Mouse (Mus musculus) heart, embryonic 13.5 days (tissue): Measurements from ENCODE around the gene Dars2. TPM values are rescaled to one million over a fixed set of nuclear protein-coding genes. Genes with fewer than 3 reads are reported as not detected.

Source experiments
- ATAC-seq: fragments of 200-750 bp; cut with Nextera tagmentation; 2 replicates; pipeline ENCODE4 v1.8.0; 2017; ENCODE audit warnings: moderate TSS enrichment; ENCODE audit not compliant: insufficient number of reproducible peaks, low FRiP score, low TSS enrichment; ENCODE audit errors: extremely low read depth
- H3K27ac ChIP-seq: fragments of 300-500 bp; sonication (generic); replicated peaks from 2 replicates; pipeline ENCODE4 v1.5.1; 2015; ENCODE audit warnings: moderate library complexity, mild to moderate bottlenecking, inconsistent platforms
- H3K27me3 ChIP-seq: fragments of 300-500 bp; sonication (generic); replicated peaks from 2 replicates; pipeline ENCODE4 v1.6.1; 2015; ENCODE audit warnings: mild to moderate bottlenecking, inconsistent platforms
- H3K36me3 ChIP-seq: fragments of 300-500 bp; sonication (generic); 2 replicates; pipeline ENCODE4 v1.6.1; 2015; ENCODE audit warnings: mild to moderate bottlenecking, inconsistent platforms
- H3K4me1 ChIP-seq: fragments of 300-500 bp; sonication (generic); 2 replicates; pipeline ENCODE4 v1.6.1; 2015; ENCODE audit warnings: inconsistent platforms
- H3K4me2 ChIP-seq: fragments of 300-500 bp; sonication (generic); 2 replicates; pipeline ENCODE4 v1.6.1; 2015; ENCODE audit warnings: inconsistent platforms, mild to moderate bottlenecking, moderate library complexity
- H3K4me3 ChIP-seq: fragments of 300-500 bp; sonication (generic); 2 replicates; pipeline ENCODE4 v1.5.1; 2015; ENCODE audit warnings: moderate library complexity, mild to moderate bottlenecking, inconsistent platforms
- H3K9ac ChIP-seq: fragments of 300-500 bp; sonication (generic); 2 replicates; pipeline ENCODE4 v1.6.1; 2015; ENCODE audit warnings: inconsistent platforms, mild to moderate bottlenecking, moderate library complexity
- H3K9me3 ChIP-seq: fragments of 300-500 bp; sonication (generic); 2 replicates; pipeline ENCODE4 v1.6.1; 2016; ENCODE audit warnings: inconsistent platforms
- WGBS: fragments of 180-500 bp; shearing (Covaris S2); methylation state at CpG from one replicate; pipeline ENCODE4 v1.1.7; 2015; ENCODE audit warnings: mixed read lengths; 5-methylcytosine and 5-hydroxymethylcytosine counted together
- polyA plus RNA-seq: library from polyadenylated mRNA; unstranded; fragments of >200 nt; fragmentation: Nextera tagmentation; extraction: Ambion mirVana; gene quantifications from 2 replicates; pipeline ENCODE4 v1.2.1, GENCODE M21; 2015

The Dars2 gene
- polyA plus RNA-seq, result 29.3 and 31.0 TPM in 2 replicates

- under 1% methylated on average over 57 of the region's 57 CpGs for WGBS
- peak within 1 kb of the TSS; percentile 93 for H3K4me2 ChIP-seq
- no peaks in the 10 kb centered on the region for H3K9me3 ChIP-seq
- peak within 1 kb of the TSS; percentile 73 for H3K27ac ChIP-seq
- H3K36me3 ChIP-seq, result peaks cover 7% of the 10 kb centered on the region
- no peaks in the 10 kb centered on the region for H3K27me3 ChIP-seq
- ATAC-seq, result peak; percentile 91
- peak within 1 kb of the TSS; percentile 93 for H3K9ac ChIP-seq
- H3K4me3 ChIP-seq, result peak within 1 kb of the TSS; percentile 90
- peaks cover 37% of the 10 kb centered on the region for H3K4me1 ChIP-seq
Observed at GRCm38 (mm10) chr1:161070352-161071271, at the start of gene Dars2, which contains the start of gene Cenpl. TSS of gene Dars2 (minus strand) at chr1:161070658. TSS of gene Cenpl (plus strand) at chr1:161070713.

DNA sequence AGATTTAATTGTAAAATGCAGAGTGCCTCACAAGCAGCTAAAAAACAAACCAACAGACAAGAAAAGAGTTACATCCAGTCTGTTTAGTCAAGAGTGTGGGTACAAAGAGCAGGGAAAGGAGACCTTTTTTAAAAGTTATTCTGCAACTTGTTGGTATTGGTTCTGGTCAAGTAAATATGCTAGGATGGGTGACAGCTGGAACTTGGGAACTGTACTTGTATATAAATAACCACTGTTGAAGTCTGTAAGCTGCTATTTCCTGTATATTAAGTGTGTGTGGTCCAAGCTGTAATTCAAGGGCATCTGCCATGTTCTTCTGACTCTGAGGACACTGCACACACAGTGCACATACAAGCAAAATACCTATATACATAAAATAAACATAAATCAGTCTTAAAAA, 44.1 kb upstream of the Dars2 start:
- H3K4me1 ChIP-seq, result 0 out of 2 replicates have a peak, but pooled peaks cover 3% of the 10 kb centered on the region
- H3K27ac ChIP-seq, result no peak overlapping the region
- H3K27me3 ChIP-seq, result no peaks in the 10 kb centered on the region
- no peak overlapping the region for H3K9ac ChIP-seq
- H3K9me3 ChIP-seq, result no peaks in the 10 kb centered on the region
- H3K4me3 ChIP-seq, result no peak overlapping the region
- H3K4me2 ChIP-seq, result no peak overlapping the region
- peaks cover under 1% of the 10 kb centered on the region for H3K36me3 ChIP-seq
- no peak for ATAC-seq

DNA sequence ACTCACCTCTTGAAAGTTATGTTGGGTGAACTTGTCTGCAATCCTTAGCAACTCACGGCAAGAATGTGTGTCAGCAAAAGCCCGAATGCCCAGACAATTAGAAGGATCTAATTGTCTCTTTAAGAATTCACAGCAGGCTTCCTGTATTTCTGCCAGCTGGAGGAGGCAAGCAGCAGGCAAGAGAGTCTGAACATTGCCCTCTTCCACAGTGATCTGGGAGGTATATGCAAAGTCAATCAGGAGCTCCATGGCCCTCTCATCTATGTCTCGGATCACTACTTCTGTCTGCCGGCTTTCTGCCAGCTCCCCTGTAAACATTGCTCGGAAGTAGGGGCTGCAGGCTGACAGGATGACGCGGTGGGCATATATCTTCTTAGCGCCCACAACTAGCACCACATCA, 38.8 kb upstream of the Dars2 start:
- Histone ChIP-seq H3K27ac (no peak overlapping the region), H3K4me1 (no peaks in the 10 kb centered on the region), H3K4me3 (no peak overlapping the region), H3K36me3 (peaks cover 34% of the 10 kb centered on the region), H3K27me3 (no peaks in the 10 kb centered on the region), H3K4me2 (no peak overlapping the region), H3K9ac (no peak overlapping the region), H3K9me3 (no peaks in the 10 kb centered on the region)
- no peak for ATAC-seq
- 83% methylated on average over 8 of the region's 8 CpGs for WGBS

GRCm38 (mm10) chr1:161103842-161104241, 33.4 kb upstream of the Dars2 start:
- H3K36me3 ChIP-seq, result peaks cover 66% of the 10 kb centered on the region
- no peaks in the 10 kb centered on the region for H3K4me1 ChIP-seq
- no peak overlapping the region for H3K27ac ChIP-seq
- no peaks in the 10 kb centered on the region for H3K27me3 ChIP-seq
- no peaks in the 10 kb centered on the region for H3K9me3 ChIP-seq
- H3K4me3 ChIP-seq, result no peak overlapping the region
- no peak overlapping the region for H3K9ac ChIP-seq
- no peak for ATAC-seq
- no peak overlapping the region for H3K4me2 ChIP-seq
- WGBS, result 76% methylated on average over 1 of the region's 1 CpGs

DNA sequence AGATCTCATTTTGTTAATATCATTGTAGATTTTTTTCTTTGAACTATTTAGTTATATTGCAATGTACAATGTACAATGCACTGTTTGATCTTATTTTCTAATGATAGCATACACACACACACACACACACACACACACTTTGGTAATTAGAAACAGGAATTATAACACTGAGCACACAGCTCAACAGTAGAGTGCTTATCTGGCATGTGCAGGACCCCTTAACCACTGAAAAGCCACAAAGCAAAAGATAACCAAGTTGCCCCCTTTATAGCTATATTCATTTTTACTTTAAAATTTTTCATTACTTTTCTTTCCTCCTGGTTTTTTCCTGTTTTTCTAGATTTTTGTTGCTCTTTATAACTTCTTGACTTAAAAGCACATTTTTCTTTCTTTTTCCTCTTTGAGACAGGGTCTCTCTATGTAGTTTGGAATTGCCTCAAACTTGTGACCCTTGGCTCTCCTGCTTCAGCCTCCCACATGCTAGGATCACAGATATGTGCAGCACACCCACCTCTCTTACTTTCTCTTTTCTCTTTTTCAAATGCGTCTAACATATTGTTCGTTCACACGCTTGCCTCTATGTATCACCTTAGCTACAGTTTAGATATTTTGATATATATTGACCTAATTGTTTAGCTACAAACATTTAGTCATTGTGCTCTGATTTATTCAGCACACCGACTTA, 29.4 kb upstream of the Dars2 start:
- ATAC-seq, result no peak
- Histone ChIP-seq H3K27me3 (no peaks in the 10 kb centered on the region), H3K4me3 (no peak overlapping the region), H3K4me1 (no peaks in the 10 kb centered on the region), H3K27ac (no peak overlapping the region), H3K4me2 (no peak overlapping the region), H3K9me3 (no peaks in the 10 kb centered on the region), H3K36me3 (peaks cover 71% of the 10 kb centered on the region), H3K9ac (no peak overlapping the region)
- WGBS, result 89% methylated on average over 4 of the region's 4 CpGs

- 92% methylated on average over 3 of the region's 3 CpGs for WGBS
- H3K9me3 ChIP-seq, result no peaks in the 10 kb centered on the region
- no peaks in the 10 kb centered on the region for H3K27me3 ChIP-seq
- H3K9ac ChIP-seq, result no peak overlapping the region
- no peak overlapping the region for H3K4me3 ChIP-seq
- H3K36me3 ChIP-seq, result peaks cover 60% of the 10 kb centered on the region
- no peak overlapping the region for H3K27ac ChIP-seq
- no peak overlapping the region for H3K4me2 ChIP-seq
- H3K4me1 ChIP-seq, result peaks cover 18% of the 10 kb centered on the region
- no peak for ATAC-seq
Observed at GRCm38 (mm10) chr1:161077243-161077642, 6.8 kb upstream of the Dars2 start.

DNA sequence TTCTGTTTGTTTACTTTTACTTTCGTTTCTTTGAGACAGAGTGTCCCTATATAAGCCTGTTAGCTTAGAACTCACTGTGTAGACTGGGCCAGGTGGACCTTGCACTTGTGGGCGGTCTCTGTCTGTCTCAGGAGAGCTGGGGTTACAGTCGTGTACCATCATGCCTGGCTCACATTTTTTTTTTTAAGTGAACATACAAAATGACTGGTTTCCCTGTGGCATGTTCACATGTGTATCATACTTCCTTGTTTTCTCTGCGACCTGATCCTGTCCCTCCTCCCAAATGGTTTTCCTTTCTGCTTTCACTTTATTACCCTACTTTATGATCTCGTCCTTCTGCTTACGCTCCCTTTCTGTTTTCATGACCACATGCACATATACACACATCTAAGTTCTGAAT, 5.8 kb upstream of the Dars2 start:
- Histone ChIP-seq H3K4me2 (no peak overlapping the region), H3K27me3 (no peaks in the 10 kb centered on the region), H3K9me3 (no peaks in the 10 kb centered on the region), H3K9ac (no peak overlapping the region), H3K4me1 (peaks cover 28% of the 10 kb centered on the region), H3K36me3 (peaks cover 53% of the 10 kb centered on the region), H3K4me3 (no peak overlapping the region), H3K27ac (no peak overlapping the region)
- no peak for ATAC-seq
- 86% methylated on average over 6 of the region's 6 CpGs for WGBS

- Histone ChIP-seq H3K27ac (peak overlapping the region; percentile 73), H3K9me3 (no peaks in the 10 kb centered on the region), H3K4me2 (peak overlapping the region; percentile 93), H3K4me1 (peaks cover 37% of the 10 kb centered on the region), H3K36me3 (peaks cover 13% of the 10 kb centered on the region), H3K4me3 (peak overlapping the region; percentile 90), H3K27me3 (no peaks in the 10 kb centered on the region), H3K9ac (peak overlapping the region; percentile 93)
- WGBS, result 0% methylated on average over 12 of the region's 12 CpGs
- ATAC-seq, result no peak
Observed at GRCm38 (mm10) chr1:161071272-161071620, 788 bp upstream of the Dars2 start.

DNA sequence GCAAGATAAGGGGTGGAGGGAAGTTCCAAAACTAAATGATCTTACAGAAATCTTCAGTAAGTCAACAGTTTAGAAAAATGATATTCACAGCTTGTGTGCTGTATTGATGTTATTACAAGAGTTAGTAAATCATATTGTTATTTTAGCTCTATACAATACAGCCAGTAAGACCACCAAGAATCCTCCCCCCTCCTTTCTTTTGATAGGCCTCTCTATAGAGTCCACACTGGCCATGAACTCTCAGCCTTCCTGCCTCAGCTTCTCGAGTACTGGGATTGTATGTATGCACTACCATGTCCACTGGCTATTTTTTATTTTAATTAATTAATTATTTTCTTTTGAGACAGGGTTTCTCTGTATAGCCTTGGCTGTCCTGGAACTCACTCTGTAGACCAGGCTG, 7.1 kb downstream of the Dars2 start:
- H3K4me1 ChIP-seq, result no peaks in the 10 kb centered on the region
- H3K36me3 ChIP-seq, result peaks cover 42% of the 10 kb centered on the region
- H3K4me3 ChIP-seq, result no peak overlapping the region
- no peaks in the 10 kb centered on the region for H3K9me3 ChIP-seq
- H3K27me3 ChIP-seq, result no peaks in the 10 kb centered on the region
- no peak overlapping the region for H3K27ac ChIP-seq
- ATAC-seq, result no peak
- no peak overlapping the region for H3K9ac ChIP-seq
- WGBS, result 74% methylated on average over 1 of the region's 1 CpGs
- no peak overlapping the region for H3K4me2 ChIP-seq

DNA sequence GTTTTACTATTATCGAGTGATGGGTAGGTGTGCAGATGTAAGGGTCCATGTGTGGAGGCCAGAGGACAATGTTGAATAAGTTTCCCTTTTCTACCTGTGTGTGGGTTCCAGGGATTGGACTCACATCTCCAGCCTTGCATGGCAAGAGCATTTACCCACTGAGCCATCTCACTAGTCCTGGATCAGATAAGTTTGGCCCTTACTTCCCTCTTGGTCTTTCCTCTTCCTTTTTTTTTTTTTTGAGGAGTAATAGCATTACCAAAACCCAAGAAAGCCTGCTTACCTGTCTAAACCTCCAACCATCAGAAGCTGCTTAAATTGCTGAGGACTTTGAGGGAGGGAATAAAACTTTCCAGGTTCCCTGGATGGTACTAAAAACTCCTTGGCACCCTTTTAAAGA, 13.3 kb downstream of the Dars2 start:
- Histone ChIP-seq H3K9me3 (no peaks in the 10 kb centered on the region), H3K9ac (no peak overlapping the region), H3K4me3 (no peak overlapping the region), H3K4me2 (no peak overlapping the region), H3K27ac (no peak overlapping the region), H3K36me3 (peaks cover 73% of the 10 kb centered on the region), H3K27me3 (no peaks in the 10 kb centered on the region), H3K4me1 (no peaks in the 10 kb centered on the region)
- no peak for ATAC-seq
- 83% methylated on average over 1 of the region's 1 CpGs for WGBS

DNA sequence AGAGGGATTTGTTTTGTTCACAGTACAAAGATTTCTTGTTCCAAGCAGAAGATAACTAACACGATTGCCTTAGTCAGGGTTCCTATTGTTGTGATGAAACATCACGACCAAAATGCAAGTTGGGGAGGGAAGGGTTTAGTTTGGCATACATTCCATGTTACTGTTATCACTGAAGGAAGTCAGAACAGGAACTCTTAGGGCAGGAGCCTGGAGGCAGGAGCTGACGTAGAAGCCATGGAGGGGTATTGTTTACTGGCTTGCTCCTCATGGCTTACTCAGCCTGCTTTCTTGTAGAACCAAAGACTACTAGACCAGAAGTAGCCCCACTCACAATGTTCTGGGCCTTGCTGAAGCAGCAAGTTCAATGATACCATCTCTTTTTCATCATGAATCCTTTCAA, 23.5 kb downstream of the Dars2 start:
- Histone ChIP-seq H3K36me3 (peaks cover 80% of the 10 kb centered on the region), H3K9ac (no peak overlapping the region), H3K4me2 (no peak overlapping the region), H3K27me3 (no peaks in the 10 kb centered on the region), H3K27ac (no peak overlapping the region; the same call in 1 of the 2 replicates), H3K9me3 (no peaks in the 10 kb centered on the region), H3K4me1 (no peaks in the 10 kb centered on the region), H3K4me3 (no peak overlapping the region)
- WGBS, result 57% methylated on average over 3 of the region's 3 CpGs
- ATAC-seq, result no peak
